Comparison of ENCODE assay signal across 8 mouse cellular contexts in the genomic region with DNA sequence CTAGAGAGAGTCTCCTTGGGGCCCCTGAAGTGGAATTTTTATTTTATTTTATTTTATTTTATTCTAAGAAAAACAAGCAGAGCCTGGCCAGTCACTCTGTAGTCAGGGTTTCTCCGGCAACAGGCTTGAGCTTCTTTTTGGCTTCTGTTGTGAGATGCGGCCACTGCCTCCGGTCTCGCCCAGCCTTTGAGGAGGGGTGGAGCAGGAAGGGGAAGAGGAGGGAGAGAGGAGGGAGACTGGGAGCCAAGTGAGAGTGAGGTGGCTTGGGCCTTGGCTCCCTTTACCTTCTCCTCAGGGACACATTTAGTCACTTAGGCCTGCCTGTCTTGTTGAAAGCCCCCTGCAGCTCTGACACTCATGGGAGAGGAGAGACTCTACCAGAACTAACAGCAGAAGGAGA.
DNase-seq lines count a peak whose midpoint lies in the region; ATAC-seq and TF ChIP-seq lines count a peak whose summit lies in the region.

No protein-coding gene starts in this region.

- H3K4me3 ChIP-seq in kidney, adult 2 months (ENCODE audit: insufficient read depth, low read depth, low read length): no peak overlapping the region
- peak overlapping the region; percentile 55 for H3K4me3 ChIP-seq in heart, postnatal 0 days (ENCODE audit: low read depth, low read length)
- peak overlapping the region; percentile 65 for H3K4me3 ChIP-seq in midbrain, embryonic 10.5 days

- H3K9me3 ChIP-seq in heart, postnatal 0 days (replicated peaks; ENCODE audit: control insufficient read depth, low read length): no peaks in the 10 kb centered on the region
- H3K9me3 ChIP-seq in midbrain, embryonic 10.5 days (replicated peaks): no peaks in the 10 kb centered on the region

- H3K4me2 ChIP-seq in heart, postnatal 0 days (ENCODE audit: low read depth, low read length): peak overlapping the region; percentile 78

- H3K36me3 ChIP-seq in kidney, adult 2 months (ENCODE audit: control insufficient read depth, insufficient read depth, low read length): no peaks in the 10 kb centered on the region
- no peaks in the 10 kb centered on the region for H3K36me3 ChIP-seq in heart, postnatal 0 days (replicated peaks; ENCODE audit: control insufficient read depth, insufficient read depth, low read length)
- no peaks in the 10 kb centered on the region for H3K36me3 ChIP-seq in midbrain, embryonic 10.5 days

- TF ChIP-seq POLR2A in kidney, adult 2 months (IDR thresholded peaks at IDR 0.05; ENCODE audit: low read depth, low read length): no peak

- 0 out of 2 replicates have a peak overlapping the region, but pooled peaks have one; percentile 15 for H3K9ac ChIP-seq in heart, postnatal 0 days (replicated peaks; ENCODE audit: low read depth, low read length)

- no peak for TF ChIP-seq CTCF in kidney, adult 2 months (conservative IDR thresholded peaks at IDR 0.05; ENCODE audit: insufficient read depth, insufficient read length, low read depth, low read length)
- no peak for TF ChIP-seq CTCF in heart, postnatal 0 days (IDR thresholded peaks at IDR 0.05; ENCODE audit: low read depth)

- peak; percentile 25 for DNase-seq in kidney, adult 2 months
- no peak for DNase-seq in kidney, adult 8-10 months
- DNase-seq in cerebellum, adult 8-10 months: peak; percentile 26
- DNase-seq in heart, postnatal 0 days (ENCODE audit: low spot score): no peak
- DNase-seq in midbrain, embryonic 10.5 days (ENCODE audit: low spot score): no peak
- DNase-seq in thymus, postnatal 0 days (ENCODE audit: low spot score): no peak

- no peak overlapping the region for H3K27ac ChIP-seq in kidney, adult 2 months (ENCODE audit: insufficient read depth, low read depth, low read length)
- H3K27ac ChIP-seq in heart, postnatal 0 days (ENCODE audit: low read depth): no peak overlapping the region
- H3K27ac ChIP-seq in midbrain, embryonic 10.5 days (replicated peaks): peak overlapping the region; percentile 87; the same call in 1 of the 2 replicates

- 74% methylated on average over 4 of the region's 4 CpGs for WGBS in kidney, adult 2 months
- 51% methylated on average over 4 of the region's 4 CpGs for WGBS in heart, postnatal 0 days
- 13% methylated on average over 4 of the region's 4 CpGs for WGBS in midbrain, embryonic 10.5 days

- H3K27me3 ChIP-seq in kidney, adult 2 months (replicated peaks; ENCODE audit: control insufficient read depth, insufficient read depth, low read length): no peaks in the 10 kb centered on the region
- H3K27me3 ChIP-seq in heart, postnatal 0 days (ENCODE audit: control insufficient read depth, insufficient read depth, low read length): no peaks in the 10 kb centered on the region
- peaks cover 17% of the 10 kb centered on the region for H3K27me3 ChIP-seq in midbrain, embryonic 10.5 days (ENCODE audit: low read depth, poor library complexity, severe bottlenecking)

- no peak for ATAC-seq in heart, postnatal 0 days (ENCODE audit: insufficient read depth, low read depth)
- no peak for ATAC-seq in megakaryocyte progenitor cell, adult 5-6 weeks (replicated peaks; ENCODE audit: poor library complexity)
- no peak for ATAC-seq in megakaryocyte-erythroid progenitor cell, adult 5-6 weeks (replicated peaks; ENCODE audit: low FRiP score, low TSS enrichment, poor library complexity, severe bottlenecking)

- H3K4me1 ChIP-seq in kidney, adult 2 months (ENCODE audit: control insufficient read depth, insufficient read depth, low read length): peaks cover 3% of the 10 kb centered on the region; the same call in 1 of the 2 replicates
- H3K4me1 ChIP-seq in heart, postnatal 0 days (ENCODE audit: control insufficient read depth, insufficient read depth): peaks cover 9% of the 10 kb centered on the region; the same call in 1 of the 2 replicates
- H3K4me1 ChIP-seq in midbrain, embryonic 10.5 days: peaks cover 78% of the 10 kb centered on the region

- no peak for TF ChIP-seq EP300 in heart, postnatal 0 days (IDR thresholded peaks at IDR 0.05; ENCODE audit: low read depth)

Comparison
In these comparisons a context has a peak if more than half of its experiments do, and no peak if none do; other contexts are left out.
1. DNase-seq: peak in kidney, adult 2 months (single experiment) and cerebellum, adult 8-10 months (single experiment); none in kidney, adult 8-10 months (0 of 2), heart, postnatal 0 days (single experiment), midbrain, embryonic 10.5 days (single experiment) and thymus, postnatal 0 days (single experiment).